Mouse (Mus musculus): ENCODE data around the gene Ctsf. TPM values are rescaled to one million over a fixed set of nuclear protein-coding genes. Genes with fewer than 3 reads are reported as not detected.
"Not testable (repeated sequence)": the region's sequence is repeated elsewhere in the genome, so short reads cannot be mapped to it uniquely, and the experiment has no call there.

Ctsf gene
- total RNA-seq (2014; fragmentation: Nextera tagmentation) (1.3 and 2.9 TPM in 2 replicates), total RNA-seq (2017) (2.7 and 7.5 TPM in 2 replicates)

GRCm38 (mm10) chr19:4854552-4855469 lies at the start of gene Ctsf:
Gene Ctsf (plus strand): TSS chr19:4855130.
- ATAC-seq (replicated peaks; ENCODE audit: low FRiP score, low TSS enrichment, poor library complexity, severe bottlenecking), result peak; percentile 58; the same call in 1 of the 2 replicates

GRCm38 (mm10) chr19:4810309-4810708 lies 44.6 kb upstream of the Ctsf start:
- no peak for ATAC-seq (replicated peaks; ENCODE audit: low FRiP score, low TSS enrichment, poor library complexity, severe bottlenecking)

GRCm38 (mm10) chr19:4810746-4811062 lies 44.2 kb upstream of the Ctsf start:
- ATAC-seq (replicated peaks; ENCODE audit: low FRiP score, low TSS enrichment, poor library complexity, severe bottlenecking), result no peak

GRCm38 (mm10) chr19:4811063-4811908 lies 43.6 kb upstream of the Ctsf start, which contains the start of the genes Gm21992 and Rbm14:
Gene Gm21992 (minus strand): TSS chr19:4811612.
Gene Rbm14 (minus strand): TSS chr19:4811634.
- peak; percentile 95 for ATAC-seq (replicated peaks; ENCODE audit: low FRiP score, low TSS enrichment, poor library complexity, severe bottlenecking)

- ATAC-seq (replicated peaks; ENCODE audit: low FRiP score, low TSS enrichment, poor library complexity, severe bottlenecking), result no peak; the same call in 1 of the 2 replicates
Measured at GRCm38 (mm10) chr19:4811909-4812242, 43.1 kb upstream of the Ctsf start.

- not testable (repeated sequence) for ATAC-seq (replicated peaks; ENCODE audit: low FRiP score, low TSS enrichment, poor library complexity, severe bottlenecking)
Measured at GRCm38 (mm10) chr19:4812334-4812949, 42.5 kb upstream of the Ctsf start.

- ATAC-seq (replicated peaks; ENCODE audit: low FRiP score, low TSS enrichment, poor library complexity, severe bottlenecking), result no peak
Measured at GRCm38 (mm10) chr19:4813015-4813414, 41.9 kb upstream of the Ctsf start.

GRCm38 (mm10) chr19:4817182-4817835 lies 37.6 kb upstream of the Ctsf start:
- no peak for ATAC-seq (replicated peaks; ENCODE audit: low FRiP score, low TSS enrichment, poor library complexity, severe bottlenecking)

- no peak for ATAC-seq (replicated peaks; ENCODE audit: low FRiP score, low TSS enrichment, poor library complexity, severe bottlenecking)
Measured at GRCm38 (mm10) chr19:4820678-4821303, 34.1 kb upstream of the Ctsf start.

GRCm38 (mm10) chr19:4828444-4829114 lies 26.4 kb upstream of the Ctsf start:
- ATAC-seq (replicated peaks; ENCODE audit: low FRiP score, low TSS enrichment, poor library complexity, severe bottlenecking), result no peak

GRCm38 (mm10) chr19:4829156-4829555 lies 25.8 kb upstream of the Ctsf start:
- ATAC-seq (replicated peaks; ENCODE audit: low FRiP score, low TSS enrichment, poor library complexity, severe bottlenecking), result no peak

GRCm38 (mm10) chr19:4833977-4834376 lies 21.0 kb upstream of the Ctsf start:
- no peak for ATAC-seq (replicated peaks; ENCODE audit: low FRiP score, low TSS enrichment, poor library complexity, severe bottlenecking)

GRCm38 (mm10) chr19:4836096-4836495 lies 18.8 kb upstream of the Ctsf start:
- ATAC-seq (replicated peaks; ENCODE audit: low FRiP score, low TSS enrichment, poor library complexity, severe bottlenecking), result no peak

- ATAC-seq (replicated peaks; ENCODE audit: low FRiP score, low TSS enrichment, poor library complexity, severe bottlenecking), result no peak
Measured at GRCm38 (mm10) chr19:4837049-4837448, 17.9 kb upstream of the Ctsf start.

GRCm38 (mm10) chr19:4838526-4839140 lies 16.3 kb upstream of the Ctsf start:
- no peak for ATAC-seq (replicated peaks; ENCODE audit: low FRiP score, low TSS enrichment, poor library complexity, severe bottlenecking)

- peak; percentile 97 for ATAC-seq (replicated peaks; ENCODE audit: low FRiP score, low TSS enrichment, poor library complexity, severe bottlenecking)
Measured at GRCm38 (mm10) chr19:4839149-4839548, 15.8 kb upstream of the Ctsf start, which contains the start of the genes Ccs and Ccdc87. Gene Ccs (minus strand): TSS chr19:4839332. Gene Ccdc87 (plus strand): TSS chr19:4839366.

GRCm38 (mm10) chr19:4840848-4841247 lies 14.1 kb upstream of the Ctsf start:
- no peak for ATAC-seq (replicated peaks; ENCODE audit: low FRiP score, low TSS enrichment, poor library complexity, severe bottlenecking)

- no peak for ATAC-seq (replicated peaks; ENCODE audit: low FRiP score, low TSS enrichment, poor library complexity, severe bottlenecking)
Measured at GRCm38 (mm10) chr19:4842611-4843010, 12.3 kb upstream of the Ctsf start.
